Mouse (Mus musculus) T-helper 2 cell (primary cell): ENCODE data around the gene Sorbs1.
"Not testable (repeated sequence)": the region's sequence is repeated elsewhere in the genome, so short reads cannot be mapped to it uniquely, and the experiment has no call there.

Experiments
- in situ Hi-C: fragments of 300-600 bp; cut with MboI, MseI; formaldehyde crosslinking; loops from one replicate; pipeline ENCODE4 v1.15.1; 2025; ENCODE audit warnings: high pct_unique_total_duplicates

Gene Sorbs1

GRCm38 (mm10) chr19:40513632-40514078, at the start of gene Sorbs1:
Gene Sorbs1 (minus strand): TSS chr19:40513779.
- in situ Hi-C loops = no loop called here

- in situ Hi-C loops = not testable (repeated sequence)
Measured at GRCm38 (mm10) chr19:40561521-40561920, 47.9 kb upstream of the Sorbs1 start.

- in situ Hi-C loops = loop anchor here (5.0 kb wide), 1 partner anchor 1584 kb away; no protein-coding TSS in a partner anchor
Measured at GRCm38 (mm10) chr19:40556029-40556428, 42.5 kb upstream of the Sorbs1 start.

- in situ Hi-C loops = loop anchor here (5.0 kb wide), 1 partner anchor 1583 kb away; no protein-coding TSS in a partner anchor
Measured at GRCm38 (mm10) chr19:40555136-40555535, 41.6 kb upstream of the Sorbs1 start.

- in situ Hi-C loops = no loop called here
Measured at GRCm38 (mm10) chr19:40554343-40554742, 40.8 kb upstream of the Sorbs1 start.

GRCm38 (mm10) chr19:40553849-40554248, 40.3 kb upstream of the Sorbs1 start:
- in situ Hi-C loops = no loop called here

- in situ Hi-C loops = no loop called here
Measured at GRCm38 (mm10) chr19:40553014-40553789, 39.6 kb upstream of the Sorbs1 start.

- in situ Hi-C loops = loop anchor here (10.0 kb wide), 1 partner anchor 155 kb away; no protein-coding TSS in a partner anchor
Measured at GRCm38 (mm10) chr19:40549516-40550135, 36.0 kb upstream of the Sorbs1 start.

- in situ Hi-C loops = loop anchor here (10.0 kb wide), 1 partner anchor 154 kb away; no protein-coding TSS in a partner anchor
Measured at GRCm38 (mm10) chr19:40548796-40549515, 35.4 kb upstream of the Sorbs1 start.

- in situ Hi-C loops = loop anchor here (10.0 kb wide), 1 partner anchor 154 kb away; no protein-coding TSS in a partner anchor
Measured at GRCm38 (mm10) chr19:40548386-40548785, 34.8 kb upstream of the Sorbs1 start.

- in situ Hi-C loops = loop anchor here (10.0 kb wide), 1 partner anchor 150 kb away; no protein-coding TSS in a partner anchor
Measured at GRCm38 (mm10) chr19:40544856-40545255, 31.3 kb upstream of the Sorbs1 start.

- in situ Hi-C loops = loop anchor here (10.0 kb wide), 1 partner anchor 148 kb away; no protein-coding TSS in a partner anchor
Measured at GRCm38 (mm10) chr19:40542776-40543175, 29.2 kb upstream of the Sorbs1 start.

GRCm38 (mm10) chr19:40536526-40536925, 22.9 kb upstream of the Sorbs1 start:
- in situ Hi-C loops = loop anchor here (5.0 kb wide), 1 partner anchor 179 kb away; no protein-coding TSS in a partner anchor

GRCm38 (mm10) chr19:40532525-40532924, 18.9 kb upstream of the Sorbs1 start:
- in situ Hi-C loops = no loop called here

GRCm38 (mm10) chr19:40530323-40530722, 16.7 kb upstream of the Sorbs1 start:
- in situ Hi-C loops = no loop called here

- in situ Hi-C loops = no loop called here
Measured at GRCm38 (mm10) chr19:40528254-40528653, 14.7 kb upstream of the Sorbs1 start.

- in situ Hi-C loops = no loop called here
Measured at GRCm38 (mm10) chr19:40526367-40527014, 12.9 kb upstream of the Sorbs1 start.

GRCm38 (mm10) chr19:40523431-40524005, 9.9 kb upstream of the Sorbs1 start:
- in situ Hi-C loops = no loop called here

- in situ Hi-C loops = no loop called here
Measured at GRCm38 (mm10) chr19:40520403-40520802, 6.8 kb upstream of the Sorbs1 start.

- in situ Hi-C loops = no loop called here
Measured at GRCm38 (mm10) chr19:40518706-40519105, 5.1 kb upstream of the Sorbs1 start.

- in situ Hi-C loops = no loop called here
Measured at GRCm38 (mm10) chr19:40515596-40515995, 2.0 kb upstream of the Sorbs1 start.
